In genomic region chr6:51785615-51786014, GRCm38 (mm10) we compare ENCODE assay signal across 24 mouse cellular contexts.
"Had no signal": no experiment of that assay in that cellular context is flagged by ENCODE, and none has a peak within 500 bp of the region (broad histone marks: within the 10 kb centered on the region; RNA-seq: fewer than 3 reads in every experiment).

No protein-coding gene starts in this region.

- H3K27me3 ChIP-seq: heart, embryonic 12.5 days; hindbrain, embryonic 13.5 days; hindbrain, embryonic 15.5 days; limb, embryonic 15.5 days had no signal

- H3K9me3 ChIP-seq: heart, embryonic 10.5 days; heart, embryonic 12.5 days; hindbrain, embryonic 13.5 days; hindbrain, embryonic 15.5 days; kidney, embryonic 15.5 days; limb, embryonic 13.5 days; limb, embryonic 15.5 days; liver, embryonic 12.5 days had no signal

- H3K4me1 ChIP-seq: kidney, embryonic 15.5 days; liver, embryonic 12.5 days had no signal

- DNase-seq: gastrocnemius, postnatal 14 days; gastrocnemius, postnatal 36 days; heart, adult 18-20 months; heart, postnatal 14 days; heart, postnatal 36 days; kidney, adult 11 months; kidney, adult 2 months; kidney, adult 9 months; kidney, postnatal 14 days; kidney, postnatal 36 days; left cerebral cortex, postnatal 4 days had no signal

- H3K4me2 ChIP-seq: heart, embryonic 12.5 days; hindbrain, embryonic 13.5 days; hindbrain, embryonic 15.5 days; kidney, embryonic 15.5 days; limb, embryonic 13.5 days; limb, embryonic 15.5 days; liver, embryonic 12.5 days had no signal

- H3K36me3 ChIP-seq: heart, embryonic 10.5 days; heart, embryonic 12.5 days; hindbrain, embryonic 13.5 days; hindbrain, embryonic 15.5 days; kidney, embryonic 15.5 days; limb, embryonic 13.5 days; limb, embryonic 15.5 days; liver, embryonic 12.5 days had no signal

- H3K9ac ChIP-seq: heart, embryonic 12.5 days; hindbrain, embryonic 13.5 days; hindbrain, embryonic 15.5 days; kidney, embryonic 15.5 days; limb, embryonic 13.5 days; limb, embryonic 15.5 days; liver, embryonic 12.5 days had no signal

- ATAC-seq: hindbrain, postnatal 0 days; intestine, embryonic 16.5 days; liver, embryonic 12.5 days had no signal

- H3K27ac ChIP-seq: heart, embryonic 10.5 days; hindbrain, embryonic 13.5 days; hindbrain, embryonic 15.5 days; hindbrain, postnatal 0 days; kidney, embryonic 15.5 days; kidney, postnatal 0 days; layer of hippocampus, adult 2 months; left cerebral cortex, adult 2 months; limb, embryonic 13.5 days; limb, embryonic 15.5 days; liver, embryonic 12.5 days had no signal

- H3K4me3 ChIP-seq: heart, embryonic 10.5 days; heart, embryonic 12.5 days; hindbrain, embryonic 13.5 days; hindbrain, embryonic 15.5 days; kidney, embryonic 15.5 days; layer of hippocampus, adult 2 months; left cerebral cortex, adult 2 months; limb, embryonic 13.5 days; limb, embryonic 15.5 days; liver, embryonic 12.5 days had no signal
